Mouse (Mus musculus): Measurements from ENCODE around the gene Zc3h7b.

The Zc3h7b gene

GRCm38 (mm10) chr15:81796228-81796627 is 51.4 kb downstream of the Zc3h7b start:
- DNase-seq (ENCODE audit: low spot score): no peak

GRCm38 (mm10) chr15:81797861-81798260 is 53.0 kb downstream of the Zc3h7b start:
- no peak for DNase-seq (ENCODE audit: low spot score)

DNA sequence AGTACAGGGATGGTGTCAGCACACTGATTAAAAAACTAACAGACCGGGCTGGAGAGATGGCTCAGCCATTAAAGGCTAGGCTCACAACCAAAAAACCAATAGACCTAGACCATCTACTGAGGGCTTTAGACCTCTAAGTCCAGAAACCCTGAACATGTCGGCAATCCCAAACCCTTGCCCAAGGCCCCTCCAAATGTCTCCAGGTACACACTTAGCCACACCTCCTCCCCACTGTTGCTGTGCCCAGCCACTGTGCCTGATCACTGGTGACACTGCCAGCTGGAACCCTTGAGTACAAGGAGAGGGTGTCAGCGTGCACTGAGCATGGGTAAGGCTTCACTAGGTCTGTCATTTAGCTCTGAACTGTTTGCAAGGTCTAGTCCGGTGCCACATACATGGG is 53.6 kb downstream of the Zc3h7b start:
- no peak for DNase-seq (ENCODE audit: low spot score)

DNA sequence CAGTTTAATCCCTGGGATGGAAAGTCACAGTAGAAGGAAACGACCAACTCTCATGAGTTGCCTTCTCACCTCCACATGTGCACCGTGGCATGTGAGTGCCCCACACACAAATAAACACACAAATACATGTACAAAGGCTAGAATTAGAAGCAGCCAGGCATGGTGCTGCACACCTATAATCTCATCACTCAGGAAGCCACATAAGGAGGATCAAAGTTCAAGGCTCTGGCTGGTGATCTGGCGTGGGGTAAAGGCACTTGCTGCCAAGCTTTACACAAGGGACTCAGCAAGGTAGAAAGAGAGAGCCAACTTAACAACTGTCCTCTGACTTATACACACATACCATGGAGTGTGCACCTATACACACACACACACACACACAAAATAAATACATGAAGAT is 55.5 kb downstream of the Zc3h7b start:
- no peak for DNase-seq (ENCODE audit: low spot score)

DNA sequence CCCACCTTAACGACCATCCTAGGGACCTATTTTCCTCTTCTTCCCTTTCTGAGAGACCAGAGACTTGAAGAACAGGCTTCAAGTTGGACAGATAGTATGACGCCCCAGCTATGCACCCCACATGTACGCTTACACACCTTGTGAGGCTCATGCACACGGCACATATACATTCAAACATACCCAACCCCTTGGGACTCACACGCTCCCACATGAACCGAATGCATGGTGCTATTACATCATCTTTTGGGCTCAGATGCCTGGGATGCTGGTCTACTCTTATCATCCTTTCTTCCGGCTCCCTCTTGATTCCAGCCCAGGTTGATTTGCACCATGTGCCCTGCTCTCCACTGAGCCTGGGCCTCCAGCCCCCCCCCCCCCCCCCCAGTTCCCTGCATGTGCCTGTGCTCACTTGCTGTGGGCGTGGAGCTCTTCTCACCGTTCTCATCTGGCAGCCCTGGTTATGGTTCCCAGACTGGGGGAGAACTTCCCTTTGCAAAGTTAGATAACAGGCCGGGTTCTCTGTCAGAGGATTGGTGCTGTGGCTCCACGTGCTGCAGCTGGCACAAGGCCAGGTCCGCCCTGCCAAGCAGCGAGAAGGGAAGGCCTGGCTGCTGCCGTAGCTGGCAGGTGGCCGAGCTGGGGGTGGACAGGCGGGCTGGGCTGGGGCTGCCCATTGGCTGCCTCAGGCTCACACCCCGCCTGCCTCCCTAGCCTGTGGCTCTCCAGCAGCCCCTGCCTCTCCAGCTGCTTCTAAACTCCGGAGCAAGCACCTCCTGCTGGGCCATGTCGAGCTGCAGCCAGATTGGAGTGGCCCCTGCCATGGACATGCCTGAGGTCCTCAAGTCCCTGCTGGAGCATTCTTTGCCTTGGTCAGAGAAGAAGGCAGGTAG is 57.4 kb downstream of the Zc3h7b start, which contains the start of gene Tef:
Gene Tef, plus strand, starts transcription at position 421 of the 890 bp plus-strand sequence.
- peak; percentile 100 for DNase-seq (ENCODE audit: low spot score)

DNA sequence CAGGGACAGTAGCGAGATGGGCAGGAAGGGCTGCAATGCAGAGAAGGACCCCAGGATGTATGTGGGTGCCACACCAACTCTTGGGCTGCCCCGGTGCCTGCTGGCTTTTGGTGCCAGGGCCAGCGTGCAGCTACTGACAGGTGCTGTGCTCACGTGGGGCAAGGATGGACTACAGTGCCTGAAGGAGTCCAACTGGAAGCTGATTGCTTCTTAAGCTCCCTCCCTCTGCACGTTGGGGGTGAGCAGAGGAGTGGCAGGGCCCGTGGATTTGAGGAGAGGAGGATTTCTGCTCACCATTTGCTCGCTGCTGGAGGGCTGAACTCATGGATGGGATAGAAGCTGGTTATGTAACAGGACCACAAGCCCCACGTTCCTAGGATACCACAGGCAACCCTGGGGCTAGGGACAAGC is 58.1 kb downstream of the Zc3h7b start:
- no peak for DNase-seq (ENCODE audit: low spot score)

GRCm38 (mm10) chr15:81803425-81803951 is 58.6 kb downstream of the Zc3h7b start:
- no peak for DNase-seq (ENCODE audit: low spot score)

DNA sequence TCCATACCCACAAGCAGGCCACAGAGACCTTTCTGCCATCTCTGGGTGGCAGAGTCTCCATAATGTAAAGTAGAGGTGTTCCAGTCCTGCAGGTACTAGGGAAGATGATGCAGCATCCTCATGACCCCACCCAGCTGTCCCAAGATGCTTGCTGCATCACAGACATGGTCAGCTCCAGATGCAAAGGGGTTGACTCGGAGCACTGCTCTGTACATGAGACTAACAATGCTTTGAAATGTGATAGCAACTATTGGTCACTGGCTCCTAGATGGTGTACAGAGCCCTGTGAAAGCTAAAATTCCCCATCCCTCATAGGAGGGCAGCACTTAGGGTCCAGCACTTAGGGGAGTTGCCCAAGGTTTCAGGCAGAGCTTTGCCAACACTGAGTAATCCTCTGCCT is 59.3 kb downstream of the Zc3h7b start:
- DNase-seq (ENCODE audit: low spot score): no peak

GRCm38 (mm10) chr15:81804883-81805282 is 60.0 kb downstream of the Zc3h7b start:
- no peak for DNase-seq (ENCODE audit: low spot score)

- no peak for DNase-seq (ENCODE audit: low spot score)
These were observed 60.8 kb downstream of the Zc3h7b start for GRCm38 (mm10) chr15:81805624-81806023.

DNA sequence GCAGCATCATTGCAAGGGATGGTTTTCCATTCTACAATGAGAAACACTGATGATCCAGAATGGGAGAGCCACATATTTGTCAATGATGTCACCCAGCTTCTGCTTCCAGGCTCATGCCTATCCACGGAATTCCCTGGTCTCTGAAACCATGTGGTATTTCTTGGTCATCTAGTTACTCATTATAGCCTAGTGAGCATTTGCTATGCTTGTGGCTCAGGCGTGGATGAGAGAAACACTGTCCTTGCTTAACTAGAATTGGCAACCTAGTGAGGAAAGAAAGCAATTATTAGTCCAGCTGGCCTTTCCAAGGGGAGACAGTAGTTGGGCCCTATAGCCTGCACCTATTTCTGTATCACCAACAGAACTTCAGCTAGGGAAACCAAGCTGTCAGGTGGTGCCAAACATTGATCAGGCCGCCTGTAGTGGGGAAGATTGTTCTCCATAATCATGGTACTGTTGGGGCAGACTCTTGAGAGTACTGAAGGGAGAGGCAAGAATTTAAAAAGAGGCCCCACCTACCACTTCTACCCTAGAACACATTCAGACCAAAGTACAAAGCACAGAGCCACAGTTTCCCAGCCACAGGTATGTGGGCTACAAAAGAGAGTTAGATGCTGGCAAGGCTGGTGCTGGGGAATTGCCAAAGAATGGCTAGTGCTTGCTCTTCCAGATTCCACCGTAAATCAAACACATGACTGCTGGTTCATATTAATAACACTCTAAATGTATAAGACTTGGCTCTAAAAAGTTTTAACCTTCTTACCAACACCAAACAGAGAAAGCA is 62.0 kb downstream of the Zc3h7b start:
- no peak for DNase-seq (ENCODE audit: low spot score)

DNA sequence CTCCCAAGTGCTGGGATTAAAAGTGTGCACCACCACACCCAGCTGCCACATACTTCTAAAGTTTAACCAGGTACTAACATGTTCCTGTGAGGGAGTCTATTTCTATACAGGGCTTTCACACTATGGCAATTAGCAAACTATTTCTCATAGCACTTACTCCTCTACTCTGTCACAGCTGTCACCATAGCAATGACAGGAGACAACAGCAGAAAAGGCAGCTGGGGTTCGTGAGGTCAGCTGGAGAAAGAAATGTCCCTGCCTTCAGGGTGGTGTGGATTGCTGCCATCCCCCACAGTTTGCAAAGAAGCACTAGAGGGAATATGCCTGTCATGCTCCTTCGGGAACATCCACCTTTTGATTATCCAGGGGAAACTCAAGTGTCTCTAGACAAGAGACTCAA is 63.9 kb downstream of the Zc3h7b start:
- DNase-seq (ENCODE audit: low spot score): no peak

- no peak for DNase-seq (ENCODE audit: low spot score)
These were observed 64.7 kb downstream of the Zc3h7b start for GRCm38 (mm10) chr15:81809550-81809949.

DNA sequence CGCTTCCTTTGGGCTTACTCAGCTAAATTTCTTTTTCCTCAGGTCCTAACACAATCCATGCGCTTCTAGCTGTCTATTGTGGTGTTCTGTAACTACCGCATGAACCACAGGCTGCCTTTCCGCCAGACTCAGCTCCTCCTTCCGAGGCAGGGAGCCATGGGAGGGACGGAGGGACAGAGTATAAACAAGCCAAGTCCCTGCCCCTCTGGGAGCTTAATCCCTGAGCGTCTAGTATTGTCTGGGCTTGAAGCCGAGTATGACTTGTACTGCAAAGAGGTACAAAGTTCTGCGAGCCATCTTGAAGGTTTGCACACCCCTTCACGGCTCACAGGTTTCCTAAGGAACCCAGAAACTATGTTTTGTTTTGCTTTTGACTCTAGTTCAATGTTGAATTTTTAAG is 65.3 kb downstream of the Zc3h7b start:
- peak; percentile 67 for DNase-seq (ENCODE audit: low spot score)

- DNase-seq (ENCODE audit: low spot score): peak; percentile 94
These were observed 66.1 kb downstream of the Zc3h7b start for GRCm38 (mm10) chr15:81810671-81811598.

DNA sequence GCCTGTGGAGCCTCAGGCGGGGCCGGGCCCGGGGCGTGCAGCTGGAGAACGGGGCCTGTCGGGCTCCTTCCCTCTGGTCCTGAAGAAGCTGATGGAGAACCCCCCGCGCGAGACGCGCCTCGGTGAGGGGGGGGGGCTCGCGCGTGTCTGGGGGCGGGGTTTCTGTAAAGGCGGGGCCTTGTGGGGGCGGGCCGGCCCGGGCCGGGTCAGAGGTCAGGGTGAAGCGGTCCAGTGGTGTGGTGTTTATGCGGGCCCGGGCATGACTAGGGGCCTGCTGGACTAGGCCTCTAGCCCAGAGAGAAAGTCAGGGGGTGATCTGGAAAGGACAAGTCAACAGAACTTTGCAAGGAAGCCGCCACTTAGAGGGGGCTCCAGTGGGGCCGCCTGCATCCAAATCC is 66.7 kb downstream of the Zc3h7b start:
- no peak for DNase-seq (ENCODE audit: low spot score)

DNA sequence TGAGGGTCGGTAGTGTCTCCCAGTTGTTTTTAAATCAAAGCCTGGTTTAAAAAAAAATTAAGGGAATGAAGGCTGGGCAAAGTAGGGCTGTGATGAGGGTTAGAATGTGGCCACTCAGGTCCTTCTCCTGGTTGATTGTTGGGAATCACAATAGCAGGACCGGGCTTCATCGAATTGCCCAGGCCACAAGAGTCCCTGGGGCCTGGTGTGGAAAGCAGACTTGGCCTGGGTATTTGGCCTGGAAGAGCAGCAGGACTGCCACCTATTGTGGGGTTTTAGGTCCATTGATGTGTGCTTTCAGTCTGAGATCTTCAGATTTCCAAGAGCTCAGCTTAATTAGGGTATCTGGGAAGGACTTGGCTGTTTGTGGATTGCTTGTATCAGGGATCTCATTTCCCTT is 67.4 kb downstream of the Zc3h7b start:
- no peak for DNase-seq (ENCODE audit: low spot score)

DNA sequence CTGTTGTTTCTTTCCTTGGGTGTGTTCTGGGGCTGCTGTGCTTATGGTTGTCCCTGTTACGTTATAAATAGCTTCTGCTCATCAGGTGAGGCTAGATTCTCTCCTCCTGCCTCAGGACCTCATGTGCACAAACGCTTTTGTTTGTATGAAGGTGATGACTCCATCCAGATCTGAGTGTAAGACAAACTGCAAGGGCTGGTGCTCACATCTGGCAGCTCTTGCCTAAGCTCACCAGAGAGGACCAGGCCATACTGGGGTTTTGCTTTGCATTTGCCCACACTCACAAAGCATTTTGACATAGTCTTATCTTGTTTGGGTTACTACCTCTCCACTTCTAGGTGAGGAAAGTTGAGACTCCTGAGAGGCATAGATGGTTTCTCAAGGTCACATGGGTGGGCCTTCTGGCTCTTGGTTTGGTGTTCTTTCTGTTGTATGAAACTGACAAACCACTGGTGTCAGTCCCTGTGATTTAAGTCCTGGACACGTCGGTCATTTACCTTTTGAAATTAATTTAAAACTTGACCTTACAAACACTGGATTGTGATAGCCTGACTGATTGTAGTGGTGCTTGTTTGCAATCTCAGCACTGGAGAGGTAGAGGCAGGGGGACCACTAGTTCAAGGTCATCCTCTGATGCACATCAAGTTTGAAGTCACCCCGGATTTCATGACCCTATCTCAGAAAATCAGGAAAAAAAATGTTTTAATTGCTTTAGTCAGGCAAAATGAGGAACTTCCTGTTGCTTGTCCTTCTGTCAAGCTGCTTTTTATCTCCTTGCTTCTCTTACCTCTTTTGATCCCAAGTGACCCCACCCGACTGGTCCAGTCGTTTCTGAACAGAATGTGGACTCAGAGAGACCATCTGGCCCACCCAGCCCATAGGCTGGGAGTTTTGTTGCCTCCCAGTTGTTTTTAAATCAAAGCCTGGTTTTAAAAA is 68.1 kb downstream of the Zc3h7b start:
- no peak for DNase-seq (ENCODE audit: low spot score)

DNA sequence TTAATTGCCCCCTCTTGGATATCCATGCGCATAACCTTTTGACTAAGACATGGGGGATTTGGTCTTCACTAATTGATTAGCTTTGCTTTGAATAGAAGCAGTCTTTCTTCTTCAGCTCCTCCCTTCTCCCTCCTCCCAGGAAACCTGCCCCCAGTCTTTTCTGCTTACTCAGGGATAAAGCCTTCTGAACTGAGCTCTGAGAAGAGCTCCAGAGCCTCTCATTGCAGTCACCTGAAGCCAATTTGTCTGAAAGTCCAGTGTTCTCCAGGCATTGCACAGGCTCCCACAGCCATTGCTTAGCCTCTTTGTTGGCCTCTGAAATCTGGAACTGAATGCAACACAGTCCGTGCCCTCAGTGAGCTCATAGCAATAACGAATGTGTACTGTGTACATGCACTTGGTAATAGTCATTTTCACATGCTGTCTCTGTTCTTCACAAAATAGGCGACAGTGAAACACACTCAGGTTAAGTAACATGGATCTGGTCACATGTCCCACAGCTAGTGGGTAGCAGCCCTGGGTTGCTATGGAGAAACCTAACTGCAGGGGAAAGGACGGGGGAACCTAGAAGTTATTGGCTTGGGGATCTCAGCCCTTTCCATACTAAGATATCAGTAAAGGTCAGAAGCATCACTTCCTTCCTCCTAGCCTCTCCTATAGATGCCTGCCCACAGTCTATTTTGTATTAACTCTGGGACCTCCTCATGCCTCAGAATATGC is 69.3 kb downstream of the Zc3h7b start:
- DNase-seq (ENCODE audit: low spot score): no peak
